Mouse (Mus musculus): ENCODE measurements around the gene Imp4. TPM values are rescaled to one million over a fixed set of nuclear protein-coding genes. Genes with fewer than 3 reads are reported as not detected.
A peak's percentile ranks its signal among the peaks of the same experiment; 100 is the strongest.

The Imp4 gene
- polyA plus RNA-seq, 1 experiment from 2014 or later, result 105 TPM

DNA sequence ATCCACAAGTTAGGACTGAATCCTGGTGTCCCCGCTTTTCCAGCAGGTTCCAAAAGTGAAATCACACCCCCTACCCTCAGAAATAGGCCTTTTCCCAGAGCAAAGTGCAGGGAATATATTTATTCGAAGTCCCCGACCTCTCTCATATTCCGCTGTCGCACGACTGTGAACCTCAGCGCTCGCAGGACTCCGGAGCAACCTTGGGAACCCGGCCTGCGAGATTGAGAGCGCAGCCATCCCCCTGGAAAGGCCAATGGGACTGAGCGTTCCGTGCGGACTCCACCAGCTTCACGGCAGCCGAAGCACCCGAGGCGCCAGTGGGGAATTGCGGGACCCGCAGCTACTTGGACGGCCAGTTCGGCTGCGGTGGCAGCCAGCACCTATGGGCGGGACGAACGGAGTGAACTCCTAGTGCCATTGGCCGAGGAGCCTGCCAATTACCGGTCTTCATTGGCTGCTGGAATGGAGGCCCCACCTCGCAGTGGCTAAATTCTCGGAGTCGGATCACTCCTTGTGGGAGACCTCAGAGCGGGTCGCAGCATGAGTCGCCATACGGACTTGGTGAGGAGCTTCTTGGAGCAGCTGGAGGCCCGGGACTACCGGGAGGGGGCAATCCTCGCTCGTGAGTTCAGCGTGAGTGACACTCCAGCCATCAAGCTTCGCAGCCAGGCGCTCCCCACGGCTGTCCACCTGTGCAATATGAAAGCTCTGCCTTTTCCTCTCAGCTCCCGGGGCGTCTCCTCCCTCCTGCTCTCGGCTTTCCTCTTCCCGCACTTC is 19.8 kb downstream of the Imp4 start, which contains the start of gene Ptpn18:
Gene Ptpn18 (plus strand): TSS at position 479 of the 777 bp plus-strand sequence.
- WGBS, result under 1% methylated on average over 48 of the region's 48 CpGs
- Histone ChIP-seq H3K27ac (ENCODE audit: low read length) (0 out of 2 replicates have a peak within 1 kb of the TSS, but pooled peaks have one; percentile 57), H3K36me3 (ENCODE audit: insufficient read depth, low read length) (no peaks in the 10 kb centered on the region), H3K4me3 (ENCODE audit: low read length) (peak within 1 kb of the TSS; percentile 60), H3K9me3 (ENCODE audit: low read length) (no peaks in the 10 kb centered on the region), H3K27me3 (ENCODE audit: insufficient read depth, low read length) (peaks cover 14% of the 10 kb centered on the region), H3K4me2 (replicated peaks; ENCODE audit: low read depth, low read length) (peak within 1 kb of the TSS; percentile 91), H3K4me1 (ENCODE audit: insufficient read depth, low read length) (0 out of 2 replicates have a peak, but pooled peaks cover 3% of the 10 kb centered on the region), H3K9ac (replicated peaks; ENCODE audit: low read length) (peak within 1 kb of the TSS; percentile 77)
- ATAC-seq (ENCODE audit: low FRiP score, low TSS enrichment), result peak; percentile 95

GRCm38 (mm10) chr1:34460061-34460441 is 20.4 kb downstream of the Imp4 start:
- H3K4me3 ChIP-seq (ENCODE audit: low read length), result peak overlapping the region; percentile 60
- H3K4me1 ChIP-seq (ENCODE audit: insufficient read depth, low read length), result 0 out of 2 replicates have a peak, but pooled peaks cover 3% of the 10 kb centered on the region
- peaks cover 14% of the 10 kb centered on the region for H3K27me3 ChIP-seq (ENCODE audit: insufficient read depth, low read length)
- H3K27ac ChIP-seq (ENCODE audit: low read length), result 0 out of 2 replicates have a peak overlapping the region, but pooled peaks have one; percentile 57
- H3K9ac ChIP-seq (replicated peaks; ENCODE audit: low read length), result peak overlapping the region; percentile 77
- no peaks in the 10 kb centered on the region for H3K36me3 ChIP-seq (ENCODE audit: insufficient read depth, low read length)
- H3K4me2 ChIP-seq (replicated peaks; ENCODE audit: low read depth, low read length), result peak overlapping the region; percentile 91
- peak; percentile 39 for ATAC-seq (ENCODE audit: low FRiP score, low TSS enrichment)
- no peaks in the 10 kb centered on the region for H3K9me3 ChIP-seq (ENCODE audit: low read length)
- 1% methylated on average over 15 of the region's 15 CpGs for WGBS

DNA sequence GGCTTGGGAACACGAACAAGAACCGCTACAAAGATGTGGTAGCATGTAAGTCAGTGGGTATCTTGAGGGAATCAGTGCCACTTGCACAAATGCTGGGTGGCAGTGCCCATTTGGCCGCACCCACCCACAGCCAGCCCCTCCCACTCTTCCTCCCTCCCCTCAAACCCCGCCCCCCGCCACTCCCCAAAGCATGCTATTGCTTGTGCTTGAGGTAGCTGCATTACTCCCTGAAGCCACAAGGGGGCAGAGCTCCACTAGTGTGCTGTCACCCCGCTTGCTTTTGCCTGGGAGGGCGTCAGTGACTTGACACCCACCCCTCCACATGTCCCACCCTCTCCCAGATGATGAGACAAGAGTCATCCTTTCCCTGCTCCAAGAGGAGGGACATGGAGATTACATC is 23.1 kb downstream of the Imp4 start:
- H3K4me2 ChIP-seq (replicated peaks; ENCODE audit: low read depth, low read length), result no peak overlapping the region
- H3K27ac ChIP-seq (ENCODE audit: low read length), result no peak overlapping the region
- no peaks in the 10 kb centered on the region for H3K36me3 ChIP-seq (ENCODE audit: insufficient read depth, low read length)
- no peak overlapping the region for H3K9ac ChIP-seq (replicated peaks; ENCODE audit: low read length)
- H3K27me3 ChIP-seq (ENCODE audit: insufficient read depth, low read length), result peaks cover 10% of the 10 kb centered on the region
- H3K4me1 ChIP-seq (ENCODE audit: insufficient read depth, low read length), result 0 out of 2 replicates have a peak, but pooled peaks cover 4% of the 10 kb centered on the region
- ATAC-seq (ENCODE audit: low FRiP score, low TSS enrichment), result no peak
- 17% methylated on average over 7 of the region's 7 CpGs for WGBS
- no peak overlapping the region for H3K4me3 ChIP-seq (ENCODE audit: low read length)
- no peaks in the 10 kb centered on the region for H3K9me3 ChIP-seq (ENCODE audit: low read length)

GRCm38 (mm10) chr1:34464310-34464817 is 24.7 kb downstream of the Imp4 start:
- no peaks in the 10 kb centered on the region for H3K36me3 ChIP-seq (ENCODE audit: insufficient read depth, low read length)
- no peak for ATAC-seq (ENCODE audit: low FRiP score, low TSS enrichment)
- H3K4me1 ChIP-seq (ENCODE audit: insufficient read depth, low read length), result 0 out of 2 replicates have a peak, but pooled peaks cover 7% of the 10 kb centered on the region
- H3K9ac ChIP-seq (replicated peaks; ENCODE audit: low read length), result no peak overlapping the region
- no peak overlapping the region for H3K4me2 ChIP-seq (replicated peaks; ENCODE audit: low read depth, low read length)
- no peak overlapping the region for H3K27ac ChIP-seq (ENCODE audit: low read length)
- H3K4me3 ChIP-seq (ENCODE audit: low read length), result no peak overlapping the region
- H3K27me3 ChIP-seq (ENCODE audit: insufficient read depth, low read length), result no peaks in the 10 kb centered on the region; the same call in 1 of the 2 replicates
- 92% methylated on average over 8 of the region's 8 CpGs for WGBS
- no peaks in the 10 kb centered on the region for H3K9me3 ChIP-seq (ENCODE audit: low read length)

DNA sequence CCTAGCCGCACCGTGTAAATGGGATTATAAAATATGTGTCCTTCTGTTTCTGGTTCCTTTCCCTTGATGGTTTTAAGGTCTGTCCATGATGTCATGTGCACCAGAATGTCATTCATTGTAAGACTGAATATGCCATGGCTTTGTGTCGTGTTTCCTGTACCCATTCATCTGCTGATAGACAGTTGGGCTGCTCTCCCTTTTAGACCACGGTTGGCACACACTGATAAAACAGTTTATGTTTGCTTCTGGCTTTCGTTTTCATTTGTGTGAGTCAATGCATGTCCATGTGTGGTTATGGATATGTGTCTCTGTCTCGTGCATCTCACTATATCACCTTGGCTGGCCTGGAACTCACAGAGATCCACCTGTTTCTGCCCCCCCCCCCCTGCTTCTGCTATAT is 25.8 kb downstream of the Imp4 start:
- ATAC-seq (ENCODE audit: low FRiP score, low TSS enrichment), result no peak
- 76% methylated on average over 6 of the region's 6 CpGs for WGBS
- H3K36me3 ChIP-seq (ENCODE audit: insufficient read depth, low read length), result no peaks in the 10 kb centered on the region

GRCm38 (mm10) chr1:34468051-34468450 is 28.4 kb downstream of the Imp4 start:
- no peak overlapping the region for H3K9ac ChIP-seq (replicated peaks; ENCODE audit: low read length)
- H3K4me3 ChIP-seq (ENCODE audit: low read length), result no peak overlapping the region
- peaks cover 5% of the 10 kb centered on the region; the same call in 1 of the 2 replicates for H3K27me3 ChIP-seq (ENCODE audit: insufficient read depth, low read length)
- no peaks in the 10 kb centered on the region for H3K9me3 ChIP-seq (ENCODE audit: low read length)
- H3K4me1 ChIP-seq (ENCODE audit: insufficient read depth, low read length), result peaks cover 8% of the 10 kb centered on the region; the same call in 1 of the 2 replicates
- H3K4me2 ChIP-seq (replicated peaks; ENCODE audit: low read depth, low read length), result no peak overlapping the region
- no peaks in the 10 kb centered on the region for H3K36me3 ChIP-seq (ENCODE audit: insufficient read depth, low read length)
- no peak overlapping the region for H3K27ac ChIP-seq (ENCODE audit: low read length)
- ATAC-seq (ENCODE audit: low FRiP score, low TSS enrichment), result no peak
- WGBS, result 63% methylated on average over 3 of the region's 3 CpGs

More for the DNA sequence above, 25.8 kb downstream of the Imp4 start:
- no peaks in the 10 kb centered on the region for H3K27me3 ChIP-seq (ENCODE audit: insufficient read depth, low read length)
- no peaks in the 10 kb centered on the region for H3K9me3 ChIP-seq (ENCODE audit: low read length)
- no peak overlapping the region for H3K4me2 ChIP-seq (replicated peaks; ENCODE audit: low read depth, low read length)
- H3K9ac ChIP-seq (replicated peaks; ENCODE audit: low read length), result no peak overlapping the region
- H3K27ac ChIP-seq (ENCODE audit: low read length), result no peak overlapping the region
- H3K4me1 ChIP-seq (ENCODE audit: insufficient read depth, low read length), result 0 out of 2 replicates have a peak, but pooled peaks cover 4% of the 10 kb centered on the region
- H3K4me3 ChIP-seq (ENCODE audit: low read length), result no peak overlapping the region

GRCm38 (mm10) chr1:34468500-34468899 is 28.8 kb downstream of the Imp4 start:
- WGBS, result 80% methylated on average over 4 of the region's 4 CpGs
- no peak overlapping the region for H3K27ac ChIP-seq (ENCODE audit: low read length)
- ATAC-seq (ENCODE audit: low FRiP score, low TSS enrichment), result no peak

GRCm38 (mm10) chr1:34469801-34470200 is 30.1 kb downstream of the Imp4 start:
- 83% methylated on average over 5 of the region's 5 CpGs for WGBS
- Histone ChIP-seq H3K4me1 (ENCODE audit: insufficient read depth, low read length) (peaks cover 8% of the 10 kb centered on the region; the same call in 1 of the 2 replicates), H3K9me3 (ENCODE audit: low read length) (no peaks in the 10 kb centered on the region), H3K36me3 (ENCODE audit: insufficient read depth, low read length) (no peaks in the 10 kb centered on the region), H3K4me3 (ENCODE audit: low read length) (no peak overlapping the region), H3K27me3 (ENCODE audit: insufficient read depth, low read length) (peaks cover 5% of the 10 kb centered on the region; the same call in 1 of the 2 replicates), H3K4me2 (replicated peaks; ENCODE audit: low read depth, low read length) (no peak overlapping the region), H3K9ac (replicated peaks; ENCODE audit: low read length) (no peak overlapping the region), H3K27ac (ENCODE audit: low read length) (no peak overlapping the region)
- ATAC-seq (ENCODE audit: low FRiP score, low TSS enrichment), result no peak

More at GRCm38 (mm10) chr1:34468500-34468899, 28.8 kb downstream of the Imp4 start:
- no peak overlapping the region for H3K4me3 ChIP-seq (ENCODE audit: low read length)
- H3K9ac ChIP-seq (replicated peaks; ENCODE audit: low read length), result no peak overlapping the region
- H3K4me1 ChIP-seq (ENCODE audit: insufficient read depth, low read length), result peaks cover 8% of the 10 kb centered on the region; the same call in 1 of the 2 replicates
- no peak overlapping the region for H3K4me2 ChIP-seq (replicated peaks; ENCODE audit: low read depth, low read length)
- H3K36me3 ChIP-seq (ENCODE audit: insufficient read depth, low read length), result no peaks in the 10 kb centered on the region
- H3K9me3 ChIP-seq (ENCODE audit: low read length), result no peaks in the 10 kb centered on the region
- peaks cover 5% of the 10 kb centered on the region; the same call in 1 of the 2 replicates for H3K27me3 ChIP-seq (ENCODE audit: insufficient read depth, low read length)

DNA sequence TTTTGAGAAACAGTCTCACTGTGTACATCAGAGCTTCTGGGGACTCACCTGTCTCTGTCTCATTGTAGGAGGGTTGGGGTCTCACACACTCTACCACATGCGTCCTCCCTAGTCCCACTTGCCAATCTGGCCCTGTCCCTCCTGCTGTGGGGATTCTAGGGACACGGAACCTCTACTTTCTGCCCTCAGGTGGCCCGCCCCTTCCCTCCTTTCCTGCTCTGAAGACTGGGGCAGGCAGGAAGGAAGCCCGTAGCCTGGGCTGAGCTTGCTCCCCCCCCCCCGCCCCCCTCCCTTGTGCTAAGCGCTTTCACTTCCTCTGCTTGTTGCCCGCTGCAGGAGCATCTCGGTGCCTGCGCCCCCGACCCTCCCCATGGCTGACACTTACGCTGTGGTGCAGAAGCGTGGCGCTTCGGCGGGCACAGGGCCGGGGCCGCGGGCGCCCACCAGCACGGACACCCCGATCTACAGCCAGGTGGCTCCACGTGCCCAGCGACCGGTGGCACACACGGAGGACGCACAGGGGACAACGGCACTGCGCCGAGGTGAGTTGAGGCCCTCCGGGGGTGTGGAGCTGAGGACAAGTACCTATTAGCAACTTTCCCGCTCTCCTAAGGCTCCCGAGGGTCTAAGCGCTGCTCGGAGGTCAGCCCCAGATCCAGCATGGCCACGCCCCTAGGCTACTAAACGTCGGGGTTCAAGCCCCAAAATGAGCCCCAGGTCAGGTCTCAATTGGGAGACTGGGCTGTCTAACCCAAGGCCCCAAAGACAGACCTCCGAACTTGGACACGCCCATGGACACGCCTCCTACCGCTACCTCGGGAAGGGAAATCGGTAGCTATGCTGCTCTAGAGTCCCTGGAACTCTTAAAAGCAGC is 33.0 kb downstream of the Imp4 start:
- peak overlapping the region; percentile 64 for H3K4me3 ChIP-seq (ENCODE audit: low read length)
- peak overlapping the region; percentile 100 for H3K4me2 ChIP-seq (replicated peaks; ENCODE audit: low read depth, low read length)
- no peaks in the 10 kb centered on the region for H3K36me3 ChIP-seq (ENCODE audit: insufficient read depth, low read length)
- WGBS, result 1% methylated on average over 42 of the region's 43 CpGs
- ATAC-seq (ENCODE audit: low FRiP score, low TSS enrichment), result peak; percentile 80
- H3K9ac ChIP-seq (replicated peaks; ENCODE audit: low read length), result peak overlapping the region; percentile 74
- H3K27ac ChIP-seq (ENCODE audit: low read length), result no peak overlapping the region
- H3K9me3 ChIP-seq (ENCODE audit: low read length), result no peaks in the 10 kb centered on the region
- peaks cover 8% of the 10 kb centered on the region; the same call in 1 of the 2 replicates for H3K4me1 ChIP-seq (ENCODE audit: insufficient read depth, low read length)
- H3K27me3 ChIP-seq (ENCODE audit: insufficient read depth, low read length), result peaks cover 5% of the 10 kb centered on the region; the same call in 1 of the 2 replicates

Measured in kidney, embryonic 16.5 days (tissue).